Mouse (Mus musculus) olfactory bulb, adult 2 months (tissue): ENCODE measurements around the gene Zfp664. TPM values are rescaled to one million over a fixed set of nuclear protein-coding genes. Genes with fewer than 3 reads are reported as not detected.

ENCODE experiments used
- H3K27ac ChIP-seq: fragments of 200-500 bp; 2 replicates; pipeline ENCODE4 v1.5.1; 2012; ENCODE audit warnings: low read depth, low read length; ENCODE audit not compliant: insufficient read depth
- H3K4me1 ChIP-seq: fragments of 200-500 bp; 2 replicates; pipeline ENCODE4 v1.6.1; 2012; ENCODE audit warnings: low read length; ENCODE audit not compliant: control insufficient read depth, insufficient read depth
- H3K4me3 ChIP-seq: fragments of 200-500 bp; 2 replicates; pipeline ENCODE4 v1.5.1; 2012; ENCODE audit warnings: mild to moderate bottlenecking, low read depth, low read length, moderate library complexity; ENCODE audit not compliant: insufficient read depth
- CTCF ChIP-seq: fragments of 200-500 bp; IDR thresholded peaks from 2 replicates; pipeline ENCODE4 v1.5.1; 2012; ENCODE audit warnings: low read depth, mild to moderate bottlenecking, low read length, moderate library complexity; ENCODE audit not compliant: insufficient read depth
- POLR2A ChIP-seq: fragments of 200-500 bp; IDR thresholded peaks from 2 replicates; pipeline ENCODE4 v1.6.1; 2012; ENCODE audit warnings: mild to moderate bottlenecking, low read depth, low read length, moderate library complexity; ENCODE audit not compliant: insufficient read depth
- WGBS: fragments of 180-500 bp; shearing (Covaris S2); methylation state at CpG from one replicate; pipeline ENCODE4 v1.1.7; 2018; 5-methylcytosine and 5-hydroxymethylcytosine counted together
- polyA plus RNA-seq: library from polyadenylated mRNA; stranded (reverse); fragments of >200 nt; gene quantifications from 2 replicates; pipeline ENCODE4 v1.2.4, GENCODE M21; 2012; ENCODE audit warnings: low replicate concordance; ENCODE audit not compliant: missing spikeins, insufficient read depth, insufficient read length

Gene Zfp664
- polyA plus RNA-seq, 1 experiment: 74.3 TPM

- Histone ChIP-seq H3K4me3 (peak overlapping the region; percentile 90), H3K27ac (peak overlapping the region; percentile 99; the same call in 1 of the 2 replicates), H3K4me1 (0 out of 2 replicates have a peak, but pooled peaks cover 9% of the 10 kb centered on the region)
- under 1% methylated on average over 33 of the region's 33 CpGs for WGBS
- TF ChIP-seq POLR2A (no peak), CTCF (no peak)
Observed at GRCm38 (mm10) chr5:124861463-124861862, 1.0 kb upstream of the Zfp664 start.

DNA sequence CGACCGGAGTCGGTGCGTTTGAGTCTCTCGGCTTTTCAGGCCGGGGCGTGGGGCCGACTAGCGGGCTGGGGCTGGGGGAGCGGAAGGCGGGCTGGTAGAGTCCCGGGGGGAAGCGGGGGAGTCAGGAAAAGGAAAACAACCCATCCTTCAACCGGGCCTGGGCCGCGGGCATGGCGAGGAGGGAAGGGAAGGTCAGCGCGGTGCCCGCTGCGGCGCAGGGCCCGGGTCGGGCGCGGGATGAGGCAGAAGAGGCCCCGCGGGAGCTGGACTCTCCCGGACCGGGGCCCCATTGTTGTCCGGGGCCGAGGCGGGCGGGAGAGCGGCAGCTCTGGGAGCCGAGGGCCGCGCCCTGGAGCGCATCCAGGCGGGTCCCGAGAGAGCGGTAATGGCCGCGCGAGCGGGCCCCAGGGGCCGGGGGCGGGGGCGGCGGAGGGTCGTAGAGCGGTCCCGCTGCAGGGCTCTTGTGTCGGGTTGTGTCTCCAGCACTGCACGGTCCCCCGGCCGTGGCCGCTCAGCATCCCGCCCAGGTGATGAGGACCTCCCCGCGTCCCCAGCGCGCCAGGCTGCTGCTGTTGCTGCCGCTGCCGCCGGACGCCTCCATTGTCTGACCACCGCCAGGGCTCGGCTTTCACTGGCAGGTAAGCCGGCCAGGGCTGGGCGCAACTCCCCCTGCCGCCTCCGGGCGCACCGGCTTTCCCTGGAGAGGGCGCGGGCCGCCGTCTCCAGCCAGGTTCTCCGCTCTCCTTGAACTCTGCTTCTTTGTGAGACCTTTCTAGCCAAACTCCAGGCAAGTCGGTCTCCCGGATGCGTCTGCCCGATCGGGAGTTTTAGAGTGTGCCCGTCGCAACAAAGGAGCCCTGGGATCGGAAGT is 615 bp downstream of the Zfp664 start:
- Histone ChIP-seq H3K4me1 (peaks cover 6% of the 10 kb centered on the region; the same call in 1 of the 2 replicates), H3K4me3 (peak overlapping the region; percentile 90), H3K27ac (no peak overlapping the region)
- WGBS: under 1% methylated on average over 73 of the region's 88 CpGs
- no peak for TF ChIP-seq CTCF

DNA sequence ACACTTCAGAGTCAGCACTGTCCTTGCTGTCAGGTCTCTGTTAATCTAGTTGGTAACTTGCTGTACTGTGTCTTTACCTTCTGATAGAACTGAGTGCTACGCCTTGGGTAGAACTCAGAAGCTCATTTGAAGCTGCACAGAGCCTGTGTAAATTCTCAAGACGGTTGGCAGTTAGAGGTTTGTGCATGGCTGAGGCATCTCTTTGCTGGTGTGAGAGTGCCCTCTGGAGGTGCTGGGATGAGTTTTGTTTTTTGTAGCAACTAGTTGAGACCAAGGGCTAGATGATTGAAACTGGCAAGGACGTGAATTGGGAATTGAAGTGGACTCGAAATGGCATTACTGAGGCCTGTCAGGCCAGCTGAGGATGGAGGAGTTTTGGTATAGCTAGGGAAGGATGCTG is 6.5 kb downstream of the Zfp664 start:
- Histone ChIP-seq H3K4me1 (peaks cover 4% of the 10 kb centered on the region; the same call in 1 of the 2 replicates), H3K4me3 (no peak overlapping the region), H3K27ac (no peak overlapping the region)
- WGBS: 13% methylated on average over 4 of the region's 4 CpGs
- TF ChIP-seq CTCF (no peak), POLR2A (no peak)

GRCm38 (mm10) chr5:124872033-124872432 is 9.5 kb downstream of the Zfp664 start:
- TF ChIP-seq CTCF: no peak
- no peak for TF ChIP-seq POLR2A
- WGBS: 29% methylated on average over 2 of the region's 2 CpGs
- H3K4me1 ChIP-seq: peaks cover 2% of the 10 kb centered on the region; the same call in 1 of the 2 replicates
- no peak overlapping the region for H3K27ac ChIP-seq
- H3K4me3 ChIP-seq: no peak overlapping the region

GRCm38 (mm10) chr5:124873096-124873495 is 10.6 kb downstream of the Zfp664 start:
- 71% methylated on average over 3 of the region's 3 CpGs for WGBS
- H3K4me3 ChIP-seq: no peak overlapping the region
- TF ChIP-seq CTCF: no peak
- no peak for TF ChIP-seq POLR2A
- no peak overlapping the region for H3K27ac ChIP-seq
- peaks cover 2% of the 10 kb centered on the region; the same call in 1 of the 2 replicates for H3K4me1 ChIP-seq

DNA sequence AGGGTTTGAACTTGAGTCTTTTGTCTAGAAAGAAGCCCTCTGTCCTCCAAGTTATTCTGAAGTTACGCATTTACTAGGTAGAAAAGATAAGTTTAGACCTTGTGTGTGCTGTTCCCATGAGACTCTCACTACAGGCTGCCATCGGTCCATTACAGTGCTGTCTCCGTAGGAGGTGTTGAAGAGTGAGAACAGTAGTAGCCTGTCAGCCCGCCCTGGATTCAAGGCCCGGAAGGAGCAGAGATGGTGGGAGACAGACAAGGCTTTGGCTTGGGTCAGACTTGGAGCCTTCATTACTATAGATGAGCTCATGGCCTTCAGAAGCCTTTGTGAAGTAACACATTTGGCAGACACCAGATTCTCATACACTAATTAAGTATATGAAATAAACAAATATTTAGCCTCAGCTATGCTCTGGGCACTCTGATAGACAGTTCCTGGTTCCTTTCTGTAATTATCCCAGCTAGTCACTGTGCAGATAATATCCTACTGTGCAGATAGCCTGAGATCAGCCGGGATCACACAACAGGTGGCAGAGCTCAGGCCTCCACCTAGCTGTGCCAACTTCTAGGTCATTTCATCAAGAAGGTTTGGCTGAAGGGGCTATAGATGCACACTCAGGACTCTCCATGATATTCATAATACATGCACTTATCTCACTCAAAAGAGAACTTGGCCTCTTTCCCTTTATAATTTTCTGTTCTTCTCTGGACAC is 11.6 kb downstream of the Zfp664 start:
- WGBS: 64% methylated on average over 6 of the region's 6 CpGs
- no peak overlapping the region for H3K4me3 ChIP-seq

DNA sequence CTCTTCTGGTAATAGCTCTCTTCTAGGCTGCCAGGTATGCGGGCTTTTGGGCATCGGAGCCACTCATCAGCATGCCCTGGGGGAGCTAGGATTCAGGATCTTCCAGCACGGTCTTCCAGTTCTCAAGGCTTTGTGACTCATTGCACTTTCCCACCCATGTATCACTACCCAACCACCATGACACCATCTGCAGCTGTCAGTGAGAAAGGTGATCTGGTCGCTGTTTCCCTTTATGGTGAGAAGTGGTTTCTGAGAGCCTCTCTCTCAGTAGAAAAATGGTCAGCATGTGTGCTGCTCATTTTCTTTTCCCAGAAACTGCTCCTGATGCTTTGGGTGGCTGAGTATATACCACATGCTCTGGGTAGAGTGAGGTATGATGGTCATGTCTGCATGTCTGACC is 16.8 kb downstream of the Zfp664 start:
- H3K27ac ChIP-seq: no peak overlapping the region
- peaks cover 14% of the 10 kb centered on the region for H3K4me1 ChIP-seq
- 57% methylated on average over 4 of the region's 4 CpGs for WGBS
- TF ChIP-seq CTCF (no peak), POLR2A (no peak)
- H3K4me3 ChIP-seq: no peak overlapping the region

More for the DNA sequence above, 11.6 kb downstream of the Zfp664 start:
- Histone ChIP-seq H3K27ac (no peak overlapping the region), H3K4me1 (peaks cover 4% of the 10 kb centered on the region)
- no peak for TF ChIP-seq CTCF
- no peak for TF ChIP-seq POLR2A

DNA sequence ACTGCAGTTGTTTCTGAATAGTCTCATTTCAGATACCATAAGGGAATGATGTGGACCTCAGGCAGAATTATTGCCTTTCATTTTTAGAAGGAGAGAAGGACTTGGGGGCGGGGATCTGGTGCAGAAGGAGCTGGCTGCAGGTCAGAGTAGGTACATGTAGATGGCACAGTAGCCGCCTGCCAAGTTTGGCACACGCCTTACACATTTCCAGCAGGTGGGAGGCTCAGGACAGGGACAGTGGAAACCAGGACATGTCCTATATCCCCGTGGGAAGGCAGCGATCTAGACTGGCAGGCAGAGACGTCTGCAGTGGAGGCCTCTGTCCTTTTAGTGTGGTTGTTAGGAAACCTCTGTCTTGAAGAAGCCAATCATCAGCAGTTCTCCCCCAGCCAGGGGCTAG is 17.3 kb downstream of the Zfp664 start:
- H3K4me3 ChIP-seq: no peak overlapping the region
- 87% methylated on average over 6 of the region's 6 CpGs for WGBS
- peaks cover 15% of the 10 kb centered on the region for H3K4me1 ChIP-seq
- TF ChIP-seq POLR2A (no peak), CTCF (no peak)
- H3K27ac ChIP-seq: no peak overlapping the region

GRCm38 (mm10) chr5:124883877-124884276 is 21.4 kb downstream of the Zfp664 start:
- H3K4me1 ChIP-seq: peaks cover 15% of the 10 kb centered on the region
- H3K27ac ChIP-seq: no peak overlapping the region
- 42% methylated on average over 6 of the region's 6 CpGs for WGBS
- TF ChIP-seq CTCF: no peak
- H3K4me3 ChIP-seq: no peak overlapping the region
